In the genomic region with DNA sequence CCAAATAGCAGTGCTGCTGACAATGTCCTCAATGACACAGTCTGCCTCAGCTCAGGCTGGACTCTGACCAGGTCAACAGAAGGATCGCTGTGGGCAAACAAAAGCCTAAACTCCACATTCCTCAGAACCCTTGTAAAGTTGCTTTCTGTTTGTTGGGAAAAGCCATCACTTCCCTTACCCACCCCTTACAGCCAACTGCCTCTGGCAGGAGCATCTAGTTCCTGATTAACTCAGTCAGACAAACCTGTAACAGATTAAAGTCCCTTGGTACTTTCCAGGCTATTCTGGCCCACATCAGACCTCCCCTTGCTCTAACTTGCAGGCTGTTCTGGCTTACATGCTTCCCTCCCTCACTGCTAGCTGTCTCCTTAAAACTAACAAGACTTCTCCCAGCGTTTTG, we compare ENCODE assay signal across 7 mouse cellular contexts.
A peak's percentile ranks its signal among the peaks of the same experiment; 100 is the strongest.
DNase-seq lines count a peak whose midpoint lies in the region; ATAC-seq and TF ChIP-seq lines count a peak whose summit lies in the region.

No protein-coding gene starts in this region.

- no peak for TF ChIP-seq POLR2A in CH12.LX (IDR thresholded peaks at IDR 0.05; ENCODE audit: low read depth, low read length)

- H3K36me3 ChIP-seq in CH12.LX (replicated peaks in 1 of 2; ENCODE audit: control insufficient read depth in 1 of 2, insufficient read depth in 1 of 2, low read length in 1 of 2), result no peaks in the 10 kb centered on the region
- no peaks in the 10 kb centered on the region for H3K36me3 ChIP-seq in liver, embryonic 15.5 days (replicated peaks)

- H3K4me2 ChIP-seq in CH12.LX (ENCODE audit: insufficient read depth, low read depth, poor library complexity, severe bottlenecking), result no peak overlapping the region
- H3K4me2 ChIP-seq in liver, embryonic 15.5 days, result no peak overlapping the region

- in situ Hi-C loops in CH12.LX (cut with MboI; ENCODE audit: low pct_ligation_motif_present, low pct_unique_long_range_greater_than_20kb, low sequenced_read_pairs), result no loop called here

- H3K9ac ChIP-seq in CH12.LX (ENCODE audit: insufficient read depth, low read depth), result no peak overlapping the region
- H3K9ac ChIP-seq in liver, embryonic 15.5 days, result no peak overlapping the region

- no peak for TF ChIP-seq CTCF in CH12.LX (conservative IDR thresholded peaks at IDR 0.05 in 1 of 2, IDR thresholded peaks at IDR 0.05 in 1 of 2; ENCODE audit: low read depth in 2 of 2, low read length in 2 of 2)

- dilution Hi-C loops in CH12.LX (cut with MboI; ENCODE audit: extremely low pct_ligation_motif_present, extremely low pct_unique_long_range_greater_than_20kb, low sequenced_read_pairs), result no loop called here

- peaks cover 22 to 67% of the 10 kb centered on the region in 2 experiments for H3K4me1 ChIP-seq in CH12.LX (ENCODE audit: control insufficient read depth in 1 of 2, insufficient read depth in 2 of 2)
- H3K4me1 ChIP-seq in liver, embryonic 15.5 days (replicated peaks), result peaks cover 7% of the 10 kb centered on the region; the same call in 1 of the 2 replicates

- WGBS in liver, embryonic 15.5 days (ENCODE audit: insufficient replicate concordance), result 26% methylated on average over 2 of the region's 2 CpGs

- no peak overlapping the region for H3K4me3 ChIP-seq in CH12.LX (replicated peaks in 1 of 3; ENCODE audit: low read depth in 2 of 3, low read length in 2 of 3, poor library complexity in 1 of 3)
- H3K4me3 ChIP-seq in liver, embryonic 15.5 days (replicated peaks), result no peak overlapping the region

- DNase-seq in CH12.LX (ENCODE audit: extremely low read depth), result peak; percentile 43
- peak; percentile 22 for DNase-seq in embryo, embryonic 9.5 days (ENCODE audit: extremely low spot score)
- peak; percentile 76 for DNase-seq in kidney, adult 18-20 months
- DNase-seq in frontal cortex, postnatal 36 days (ENCODE audit: low spot score in 2 of 2), result no peak
- no peak for DNase-seq in spleen, postnatal 4 days (ENCODE audit: low spot score in 2 of 2)
- DNase-seq in cerebellum, adult 9-11 months, result no peak

- TF ChIP-seq RAD21 in CH12.LX (IDR thresholded peaks at IDR 0.05; ENCODE audit: low read depth, low read length), result no peak

- peak; percentile 88 for ATAC-seq in liver, embryonic 15.5 days (ENCODE audit: insufficient read depth)

- H3K27ac ChIP-seq in CH12.LX (ENCODE audit: insufficient read depth, low read depth), result no peak overlapping the region
- H3K27ac ChIP-seq in liver, embryonic 15.5 days (replicated peaks), result peak overlapping the region; percentile 75

- H3K27me3 ChIP-seq in CH12.LX (replicated peaks), result no peaks in the 10 kb centered on the region
- H3K27me3 ChIP-seq in liver, embryonic 15.5 days, result no peaks in the 10 kb centered on the region

- TF ChIP-seq EP300 in CH12.LX (IDR thresholded peaks at IDR 0.05; ENCODE audit: low read length), result no peak

- H3K79me2 ChIP-seq in CH12.LX (replicated peaks; ENCODE audit: control insufficient read depth, extremely low read depth, insufficient read depth, poor library complexity, severe bottlenecking), result no peaks in the 10 kb centered on the region

- H3K9me3 ChIP-seq in CH12.LX (replicated peaks; ENCODE audit: low read length), result peaks cover 3% of the 10 kb centered on the region
- no peaks in the 10 kb centered on the region for H3K9me3 ChIP-seq in liver, embryonic 15.5 days (replicated peaks)

TF ChIP-seq in CH12.LX, 34 proteins besides CTCF, POLR2A, EP300 and RAD21:
- TF ChIP-seq MAZ (IDR thresholded peaks at IDR 0.05; ENCODE audit: low read depth, low read length) (no peak), MEF2A (IDR thresholded peaks at IDR 0.05; ENCODE audit: borderline replicate concordance, low read depth, low read length) (no peak), ELF1 (IDR thresholded peaks at IDR 0.05; ENCODE audit: low read depth, low read length) (no peak), USF2 (conservative IDR thresholded peaks at IDR 0.05; ENCODE audit: low read depth, low read length) (no peak), TCF12 (IDR thresholded peaks at IDR 0.05; ENCODE audit: low read depth, low read length) (0 out of 2 replicates have a peak, but pooled peaks have one; percentile 26), NELFE (IDR thresholded peaks at IDR 0.05; ENCODE audit: low read depth, low read length) (no peak), ZC3H11A (IDR thresholded peaks at IDR 0.05; ENCODE audit: low read depth, low read length) (no peak)

Comparison
In these comparisons a context has a peak if more than half of its experiments do, and no peak if none do; other contexts are left out.
1. DNase-seq: peak in CH12.LX (single experiment), embryo, embryonic 9.5 days (single experiment) and kidney, adult 18-20 months (single experiment); none in frontal cortex, postnatal 36 days (0 of 2), spleen, postnatal 4 days (0 of 2) and cerebellum, adult 9-11 months (single experiment).